Mouse (Mus musculus): ENCODE results near the gene Cept1. TPM values are rescaled to one million over a fixed set of nuclear protein-coding genes. Genes with fewer than 3 reads are reported as not detected.
A peak's percentile ranks its signal among the peaks of the same experiment; 100 is the strongest.

Gene Cept1
- polyA plus RNA-seq, 1 experiment from 2014 or later = 59.6 TPM

- no peaks in the 10 kb centered on the region for H3K27me3 ChIP-seq (ENCODE audit: insufficient read depth, low read length)
- 0 out of 2 replicates have a peak, but pooled peaks cover 3% of the 10 kb centered on the region for H3K36me3 ChIP-seq (ENCODE audit: insufficient read depth)
- 89% methylated on average over 1 of the region's 1 CpGs for WGBS
- H3K4me1 ChIP-seq (ENCODE audit: insufficient read depth) = no peaks in the 10 kb centered on the region
- ATAC-seq (ENCODE audit: insufficient read depth) (no peak), DNase-seq (no peak)
- no peak overlapping the region for H3K27ac ChIP-seq (ENCODE audit: low read depth)
- no peak overlapping the region for H3K9ac ChIP-seq
- no peak overlapping the region for H3K4me2 ChIP-seq
- no peak for TF ChIP-seq CTCF (IDR thresholded peaks at IDR 0.05; ENCODE audit: low read depth)
- no peaks in the 10 kb centered on the region for H3K9me3 ChIP-seq (ENCODE audit: low read depth, low read length)
- H3K4me3 ChIP-seq (ENCODE audit: low read depth, low read length) = no peak overlapping the region
These were observed 24.9 kb downstream of the Cept1 start for GRCm38 (mm10) chr3:106522730-106523129.

- no peak for ATAC-seq (ENCODE audit: insufficient read depth)
- Histone ChIP-seq H3K27ac (ENCODE audit: low read depth) (no peak overlapping the region), H3K4me3 (ENCODE audit: low read depth, low read length) (no peak overlapping the region), H3K36me3 (ENCODE audit: insufficient read depth) (peaks cover 5% of the 10 kb centered on the region; the same call in 1 of the 2 replicates), H3K27me3 (ENCODE audit: insufficient read depth, low read length) (no peaks in the 10 kb centered on the region), H3K4me1 (ENCODE audit: insufficient read depth) (no peaks in the 10 kb centered on the region), H3K9me3 (ENCODE audit: low read depth, low read length) (no peaks in the 10 kb centered on the region), H3K4me2 (no peak overlapping the region), H3K9ac (no peak overlapping the region)
- 80% methylated on average over 6 of the region's 6 CpGs for WGBS
- no peak for TF ChIP-seq CTCF (IDR thresholded peaks at IDR 0.05; ENCODE audit: low read depth)
- DNase-seq = no peak
These were observed 32.6 kb downstream of the Cept1 start for GRCm38 (mm10) chr3:106515016-106515415.

GRCm38 (mm10) chr3:106510669-106511068, 36.9 kb downstream of the Cept1 start:
- Histone ChIP-seq H3K36me3 (ENCODE audit: insufficient read depth) (peaks cover 5% of the 10 kb centered on the region; the same call in 1 of the 2 replicates), H3K27ac (ENCODE audit: low read depth) (no peak overlapping the region), H3K9me3 (ENCODE audit: low read depth, low read length) (no peaks in the 10 kb centered on the region), H3K4me1 (ENCODE audit: insufficient read depth) (no peaks in the 10 kb centered on the region), H3K27me3 (ENCODE audit: insufficient read depth, low read length) (no peaks in the 10 kb centered on the region), H3K4me3 (ENCODE audit: low read depth, low read length) (no peak overlapping the region), H3K4me2 (no peak overlapping the region), H3K9ac (no peak overlapping the region)
- DNase-seq (no peak), ATAC-seq (ENCODE audit: insufficient read depth) (no peak)
- no peak for TF ChIP-seq CTCF (IDR thresholded peaks at IDR 0.05; ENCODE audit: low read depth)
- 73% methylated on average over 1 of the region's 1 CpGs for WGBS

- Histone ChIP-seq H3K9ac (no peak overlapping the region), H3K36me3 (ENCODE audit: insufficient read depth) (peaks cover 36% of the 10 kb centered on the region), H3K4me1 (ENCODE audit: insufficient read depth) (no peaks in the 10 kb centered on the region), H3K4me2 (no peak overlapping the region), H3K27me3 (ENCODE audit: insufficient read depth, low read length) (no peaks in the 10 kb centered on the region), H3K9me3 (ENCODE audit: low read depth, low read length) (no peaks in the 10 kb centered on the region), H3K27ac (ENCODE audit: low read depth) (no peak overlapping the region), H3K4me3 (ENCODE audit: low read depth, low read length) (no peak overlapping the region)
- no peak for ATAC-seq (ENCODE audit: insufficient read depth)
- TF ChIP-seq CTCF (IDR thresholded peaks at IDR 0.05; ENCODE audit: low read depth) = no peak
- DNase-seq = no peak
- 76% methylated on average over 2 of the region's 2 CpGs for WGBS
These were observed 44.7 kb downstream of the Cept1 start for GRCm38 (mm10) chr3:106502892-106503291.

- no peaks in the 10 kb centered on the region for H3K27me3 ChIP-seq (ENCODE audit: insufficient read depth, low read length)
- no peak overlapping the region for H3K9ac ChIP-seq
- no peak overlapping the region for H3K27ac ChIP-seq (ENCODE audit: low read depth)
- TF ChIP-seq CTCF (IDR thresholded peaks at IDR 0.05; ENCODE audit: low read depth) = no peak
- no peak overlapping the region for H3K4me2 ChIP-seq
- no peaks in the 10 kb centered on the region for H3K4me1 ChIP-seq (ENCODE audit: insufficient read depth)
- peaks cover 36% of the 10 kb centered on the region for H3K36me3 ChIP-seq (ENCODE audit: insufficient read depth)
- DNase-seq (no peak), ATAC-seq (ENCODE audit: insufficient read depth) (no peak)
- 86% methylated on average over 2 of the region's 2 CpGs for WGBS
- no peaks in the 10 kb centered on the region for H3K9me3 ChIP-seq (ENCODE audit: low read depth, low read length)
- no peak overlapping the region for H3K4me3 ChIP-seq (ENCODE audit: low read depth, low read length)
These were observed 47.1 kb downstream of the Cept1 start for GRCm38 (mm10) chr3:106500510-106500909.

GRCm38 (mm10) chr3:106496996-106497395, 50.6 kb downstream of the Cept1 start:
- 41% methylated on average over 3 of the region's 3 CpGs for WGBS
- TF ChIP-seq CTCF (IDR thresholded peaks at IDR 0.05; ENCODE audit: low read depth) = no peak
- no peaks in the 10 kb centered on the region for H3K9me3 ChIP-seq (ENCODE audit: low read depth, low read length)
- H3K4me1 ChIP-seq (ENCODE audit: insufficient read depth) = no peaks in the 10 kb centered on the region
- no peak overlapping the region for H3K4me2 ChIP-seq
- ATAC-seq (ENCODE audit: insufficient read depth) (no peak), DNase-seq (no peak)
- H3K9ac ChIP-seq = no peak overlapping the region
- no peak overlapping the region; the same call in 1 of the 2 replicates for H3K27ac ChIP-seq (ENCODE audit: low read depth)
- no peak overlapping the region for H3K4me3 ChIP-seq (ENCODE audit: low read depth, low read length)
- H3K36me3 ChIP-seq (ENCODE audit: insufficient read depth) = peaks cover 8% of the 10 kb centered on the region; the same call in 1 of the 2 replicates
- no peaks in the 10 kb centered on the region for H3K27me3 ChIP-seq (ENCODE audit: insufficient read depth, low read length)

GRCm38 (mm10) chr3:106496045-106496721, 51.4 kb downstream of the Cept1 start:
- WGBS = 23% methylated on average over 4 of the region's 4 CpGs
- Histone ChIP-seq H3K9me3 (ENCODE audit: low read depth, low read length) (no peaks in the 10 kb centered on the region), H3K9ac (no peak overlapping the region), H3K4me1 (ENCODE audit: insufficient read depth) (no peaks in the 10 kb centered on the region), H3K4me2 (no peak overlapping the region), H3K27me3 (ENCODE audit: insufficient read depth, low read length) (no peaks in the 10 kb centered on the region), H3K4me3 (ENCODE audit: low read depth, low read length) (no peak overlapping the region), H3K36me3 (ENCODE audit: insufficient read depth) (peaks cover 6% of the 10 kb centered on the region; the same call in 1 of the 2 replicates), H3K27ac (ENCODE audit: low read depth) (peak overlapping the region; percentile 72)
- DNase-seq = peak; percentile 62
- peak; percentile 94 for ATAC-seq (ENCODE audit: insufficient read depth)
- no peak for TF ChIP-seq CTCF (IDR thresholded peaks at IDR 0.05; ENCODE audit: low read depth)

Measured in lung, embryonic 14.5 days (tissue).